Mouse (Mus musculus) liver, adult 2 months (tissue): Measurements from ENCODE around the gene Map2k1. TPM values are rescaled to one million over a fixed set of nuclear protein-coding genes. Genes with fewer than 3 reads are reported as not detected.
"Not testable (repeated sequence)": the region's sequence is repeated elsewhere in the genome, so short reads cannot be mapped to it uniquely, and the experiment has no call there.

ENCODE experiments used
- DNase-seq: peaks from one replicate; pipeline ENCODE4 v3.0.0-alpha.2; 2011; ENCODE audit warnings: low read depth, low spot score; ENCODE audit errors: extremely low read depth
- H3K27ac ChIP-seq: fragments of 200-500 bp; replicated peaks from 2 replicates; pipeline ENCODE4 v1.5.1; 2012; ENCODE audit warnings: low read depth, mild to moderate bottlenecking, control low read depth, inconsistent platforms, low read length; ENCODE audit not compliant: insufficient read depth
- H3K27me3 ChIP-seq: fragments of 200-500 bp; 2 replicates; pipeline ENCODE4 v1.6.1; 2012; ENCODE audit warnings: mild to moderate bottlenecking, moderate library complexity, low read length, inconsistent platforms; ENCODE audit not compliant: control insufficient read depth, insufficient read depth
- H3K36me3 ChIP-seq: fragments of 200-500 bp; 2 replicates; pipeline ENCODE4 v1.6.1; 2012; ENCODE audit warnings: low read length, inconsistent platforms; ENCODE audit not compliant: control insufficient read depth, insufficient read depth
- H3K4me1 ChIP-seq: fragments of 200-500 bp; 2 replicates; pipeline ENCODE4 v1.6.1; 2011; ENCODE audit warnings: low read length; ENCODE audit not compliant: control insufficient read depth, insufficient read depth
- H3K4me3 ChIP-seq: fragments of 200-500 bp; 2 replicates; pipeline ENCODE4 v1.5.1; 2011; ENCODE audit warnings: low read depth, mild to moderate bottlenecking, control low read depth, low read length, moderate library complexity; ENCODE audit not compliant: insufficient read depth
- H3K79me2 ChIP-seq: fragments of 200-500 bp; 2 replicates; pipeline ENCODE4 v1.6.1; 2012; ENCODE audit warnings: inconsistent platforms, mild to moderate bottlenecking, low read length, moderate library complexity; ENCODE audit not compliant: control insufficient read depth, insufficient read depth
- H3K9ac ChIP-seq: fragments of 200-500 bp; 2 replicates; pipeline ENCODE4 v1.6.1; 2012; ENCODE audit warnings: low read depth, mild to moderate bottlenecking, control low read depth, inconsistent platforms, low read length
- CTCF ChIP-seq: fragments of 200-500 bp; IDR thresholded peaks from 2 replicates; pipeline ENCODE4 v1.5.1; 2011; ENCODE audit warnings: low read depth, low read length, control low read depth
- POLR2A ChIP-seq: fragments of 200-500 bp; IDR thresholded peaks from 2 replicates; pipeline ENCODE4 v1.6.1; 2011; ENCODE audit warnings: low read length, control low read depth; ENCODE audit not compliant: insufficient read depth; ENCODE audit errors: extremely low read depth
- WGBS: fragments of 180-500 bp; shearing (Covaris S2); methylation state at CpG from one replicate; pipeline ENCODE4 v1.1.7; 2018; 5-methylcytosine and 5-hydroxymethylcytosine counted together
- polyA plus RNA-seq: library from polyadenylated mRNA; depleted of rRNA; stranded (reverse); fragments of >200 nt; gene quantifications from 2 replicates; pipeline ENCODE4 v1.2.3, GENCODE M21; 2012; rRNA removed
- total RNA-seq: library from RNA; depleted of rRNA; stranded (reverse); fragments of >200 nt; gene quantifications from 2 replicates; pipeline ENCODE4 v1.2.3, GENCODE M21; 2014; rRNA removed

Gene Map2k1
- total RNA-seq (34.7 and 40.3 TPM in 2 replicates), polyA plus RNA-seq (26.4 and 26.8 TPM in 2 replicates)

DNA sequence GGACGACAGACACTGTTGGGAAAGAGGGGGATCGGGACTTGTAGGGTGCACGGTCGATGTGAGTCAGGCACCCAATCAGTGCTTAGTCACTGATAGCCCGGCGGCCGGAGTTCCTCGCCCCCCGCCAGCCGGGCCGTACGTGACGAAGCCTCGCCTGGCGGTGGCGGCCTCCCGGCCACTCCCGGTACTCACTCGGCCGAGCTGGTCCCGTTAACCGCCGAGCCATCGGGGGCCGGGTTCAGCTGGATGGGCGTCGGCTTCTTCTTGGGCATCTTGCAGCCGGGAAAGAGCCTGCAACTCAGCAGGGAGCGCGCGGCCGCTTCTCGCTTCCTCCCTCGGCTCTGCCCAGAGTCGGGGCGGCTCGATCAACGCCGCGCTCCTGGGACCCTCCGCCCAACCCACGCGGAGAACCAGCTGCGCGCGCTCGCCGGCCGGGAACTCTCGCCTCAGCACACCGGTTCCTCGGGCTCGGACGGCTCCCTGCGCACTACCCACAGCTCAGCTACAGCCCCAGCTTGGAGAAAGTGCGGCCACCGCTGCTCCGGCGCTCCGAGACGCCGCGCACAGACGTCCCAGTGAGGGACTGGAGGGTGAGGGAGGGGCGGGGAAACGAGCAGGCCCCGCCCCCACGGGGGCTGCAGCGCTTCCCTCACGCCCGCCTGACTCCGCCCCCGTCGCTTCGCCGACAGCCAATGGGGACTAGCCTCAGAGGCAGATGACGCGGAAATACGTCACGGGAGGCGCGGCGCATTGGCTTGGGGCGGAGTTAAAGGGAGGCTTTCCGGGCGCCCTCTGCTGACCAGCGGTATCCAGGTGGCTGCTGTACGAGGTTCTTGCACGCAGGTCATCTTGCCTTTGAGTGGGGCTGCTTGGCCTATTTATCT is at the start of gene Map2k1:
Gene Map2k1, minus strand, starts transcription at position 611 of the 884 bp plus-strand sequence.
- Histone ChIP-seq H3K36me3 (no peaks in the 10 kb centered on the region), H3K9ac (peak within 1 kb of the TSS; percentile 91), H3K4me1 (peaks cover 12% of the 10 kb centered on the region; the same call in 1 of the 2 replicates), H3K27me3 (no peaks in the 10 kb centered on the region), H3K79me2 (peaks cover 23% of the 10 kb centered on the region), H3K27ac (peak within 1 kb of the TSS; percentile 78), H3K4me3 (peak within 1 kb of the TSS; percentile 81)
- WGBS, result under 1% methylated on average over 87 of the region's 89 CpGs
- TF ChIP-seq POLR2A (peak; percentile 98), CTCF (peak; percentile 84)
- peak; percentile 87 for DNase-seq

- H3K79me2 ChIP-seq, H3K9ac ChIP-seq, H3K27me3 ChIP-seq, H3K27ac ChIP-seq, H3K4me3 ChIP-seq, H3K4me1 ChIP-seq, DNase-seq: not testable (repeated sequence)
- WGBS, result 96% methylated on average over 4 of the region's 4 CpGs
- H3K36me3 ChIP-seq, result peaks cover 34% of the 10 kb centered on the region
Measured at GRCm38 (mm10) chr9:64303086-64303485, 49.7 kb upstream of the Map2k1 start.

- TF ChIP-seq POLR2A (no peak), CTCF (no peak)
- H3K27me3 ChIP-seq, result no peaks in the 10 kb centered on the region
- H3K4me1 ChIP-seq, result no peaks in the 10 kb centered on the region
- H3K36me3 ChIP-seq, result no peaks in the 10 kb centered on the region
- 37% methylated on average over 5 of the region's 5 CpGs for WGBS
- no peak overlapping the region for H3K4me3 ChIP-seq
- H3K27ac ChIP-seq, result no peak overlapping the region
- 0 out of 2 replicates have a peak overlapping the region, but pooled peaks have one; percentile 19 for H3K9ac ChIP-seq
- DNase-seq, result no peak
- no peaks in the 10 kb centered on the region; the same call in 1 of the 2 replicates for H3K79me2 ChIP-seq
Measured at GRCm38 (mm10) chr9:64282404-64282987, 29.1 kb upstream of the Map2k1 start.

DNA sequence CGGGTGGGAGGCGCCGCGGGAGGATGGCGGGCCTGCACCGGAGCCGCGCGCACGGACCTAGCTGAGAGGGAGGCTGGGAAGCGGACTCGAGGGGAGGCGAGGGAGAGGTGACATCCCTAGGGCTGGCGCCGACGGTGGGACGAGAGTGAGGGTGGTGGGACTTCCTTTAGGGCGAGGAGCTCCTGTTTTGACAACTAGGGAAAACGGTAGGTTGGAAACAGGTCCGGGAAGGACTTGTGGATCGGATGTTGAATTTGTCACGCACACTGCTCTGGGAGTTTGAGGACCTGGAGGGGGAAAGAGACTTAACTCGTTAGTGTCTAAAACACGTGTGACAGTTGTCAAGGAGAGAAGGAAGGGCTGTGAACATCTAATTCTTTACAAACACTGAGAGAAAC is 28.3 kb upstream of the Map2k1 start:
- Histone ChIP-seq H3K27me3 (no peaks in the 10 kb centered on the region), H3K4me1 (no peaks in the 10 kb centered on the region), H3K9ac (peak overlapping the region; percentile 96), H3K79me2 (no peaks in the 10 kb centered on the region; the same call in 1 of the 2 replicates), H3K4me3 (peak overlapping the region; percentile 92), H3K27ac (no peak overlapping the region), H3K36me3 (no peaks in the 10 kb centered on the region)
- under 1% methylated on average over 24 of the region's 24 CpGs for WGBS
- TF ChIP-seq POLR2A (no peak), CTCF (no peak)
- DNase-seq, result peak; percentile 26

GRCm38 (mm10) chr9:64281105-64281780 is 27.8 kb upstream of the Map2k1 start, which contains the start of gene Tipin:
Gene Tipin, plus strand, starts transcription at chr9:64281581.
- Histone ChIP-seq H3K27ac (no peak within 1 kb of the TSS), H3K9ac (peak within 1 kb of the TSS; percentile 96), H3K36me3 (no peaks in the 10 kb centered on the region), H3K79me2 (no peaks in the 10 kb centered on the region; the same call in 1 of the 2 replicates), H3K4me1 (no peaks in the 10 kb centered on the region), H3K4me3 (peak within 1 kb of the TSS; percentile 92), H3K27me3 (no peaks in the 10 kb centered on the region)
- peak; percentile 78 for DNase-seq
- 1% methylated on average over 46 of the region's 46 CpGs for WGBS
- TF ChIP-seq CTCF (no peak), POLR2A (0 out of 2 replicates have a peak, but pooled peaks have one; percentile 59)
